Mouse (Mus musculus) C2C12 (cell line): ENCODE results near the gene Magi1. TPM values are rescaled to one million over a fixed set of nuclear protein-coding genes. Genes with fewer than 3 reads are reported as not detected.

Experiments
- H3K27me3 ChIP-seq: one replicate; pipeline ENCODE4 v1.6.1; 2011; ENCODE audit not compliant: control insufficient read depth, insufficient read depth, insufficient read length
- H3K36me3 ChIP-seq: one replicate; pipeline ENCODE4 v1.6.1; 2011; ENCODE audit not compliant: control insufficient read depth, insufficient read depth
- H3K4me3 ChIP-seq: one replicate; pipeline ENCODE4 v1.5.1; 2011; ENCODE audit warnings: mild to moderate bottlenecking, control low read depth; ENCODE audit not compliant: poor library complexity, insufficient read depth, severe bottlenecking
- H3K79me2 ChIP-seq: one replicate; pipeline ENCODE4 v1.6.1; 2011; ENCODE audit not compliant: control insufficient read depth, insufficient read depth
- H3K79me3 ChIP-seq: one replicate; pipeline ENCODE4 v1.6.1; 2011; ENCODE audit warnings: low read depth, control low read depth
- H3ac ChIP-seq: one replicate; pipeline ENCODE3; 2011; ENCODE audit warnings: low read depth; ENCODE audit not compliant: control insufficient read depth, insufficient read length
- CEBPB ChIP-seq: IDR thresholded peaks from one replicate; pipeline ENCODE4 v1.6.1; 2011; ENCODE audit warnings: low read depth, mild to moderate bottlenecking, control low read depth, moderate library complexity
- CTCF ChIP-seq: IDR thresholded peaks from one replicate; pipeline ENCODE4 v1.5.1; 2011; ENCODE audit not compliant: control insufficient read depth, insufficient read depth, insufficient read length
- FOSL1 ChIP-seq: IDR thresholded peaks from one replicate; pipeline ENCODE4 v1.8.0; 2011; ENCODE audit warnings: mild to moderate bottlenecking, low read length; ENCODE audit not compliant: poor library complexity, insufficient read depth, severe bottlenecking
- MAX ChIP-seq: IDR thresholded peaks from one replicate; pipeline ENCODE4 v1.6.1; 2011; ENCODE audit warnings: mild to moderate bottlenecking, control low read depth
- MYOD1 ChIP-seq: IDR thresholded peaks from one replicate; pipeline ENCODE4 v1.6.1; 2011; ENCODE audit warnings: low read depth; ENCODE audit not compliant: control insufficient read depth, insufficient read length
- MYOG ChIP-seq: IDR thresholded peaks from one replicate; pipeline ENCODE4 v1.6.1; 2011; ENCODE audit not compliant: control insufficient read depth, insufficient read length; ENCODE audit errors: extremely low read depth
- USF1 ChIP-seq: IDR thresholded peaks from one replicate; pipeline ENCODE4 v1.6.1; 2011; ENCODE audit warnings: low read depth, mild to moderate bottlenecking, control low read depth, moderate library complexity
- polyA plus RNA-seq: library from polyadenylated mRNA; unstranded; fragments of >200 nt; fragmentation: generic; extraction: Trizol; gene quantifications from one replicate; pipeline ENCODE4 v1.2.1, GENCODE M21; 2012; ENCODE audit warnings: missing spikeins

Magi1 gene
- polyA plus RNA-seq, 1 experiment, result 3.8 TPM

DNA sequence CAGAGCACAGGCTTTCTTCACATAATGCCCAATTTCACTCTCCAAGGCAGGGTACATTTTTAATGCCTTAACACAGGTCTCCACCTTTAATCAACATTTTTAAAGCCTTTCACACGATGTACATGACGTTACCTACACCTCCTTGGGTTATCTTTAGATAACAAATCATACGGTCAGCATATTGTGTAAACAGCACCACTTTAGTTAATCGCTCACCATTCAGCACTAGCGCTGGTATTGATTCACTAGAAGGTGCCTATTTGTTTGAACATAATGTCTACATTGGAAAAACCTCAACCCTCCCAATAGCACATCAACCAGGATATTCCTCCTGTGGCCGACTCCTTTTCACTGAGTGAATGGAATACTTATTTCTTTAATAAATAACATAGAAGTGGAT lies 455.5 kb downstream of the Magi1 start:
- Histone ChIP-seq H3ac (no peak overlapping the region), H3K79me3 (no peaks in the 10 kb centered on the region), H3K27me3 (no peaks in the 10 kb centered on the region), H3K79me2 (no peaks in the 10 kb centered on the region), H3K4me3 (no peak overlapping the region), H3K36me3 (no peaks in the 10 kb centered on the region)
- TF ChIP-seq USF1 (no peak), FOSL1 (no peak), CTCF (no peak), MAX (no peak), MYOG (no peak), CEBPB (no peak), MYOD1 (no peak)

DNA sequence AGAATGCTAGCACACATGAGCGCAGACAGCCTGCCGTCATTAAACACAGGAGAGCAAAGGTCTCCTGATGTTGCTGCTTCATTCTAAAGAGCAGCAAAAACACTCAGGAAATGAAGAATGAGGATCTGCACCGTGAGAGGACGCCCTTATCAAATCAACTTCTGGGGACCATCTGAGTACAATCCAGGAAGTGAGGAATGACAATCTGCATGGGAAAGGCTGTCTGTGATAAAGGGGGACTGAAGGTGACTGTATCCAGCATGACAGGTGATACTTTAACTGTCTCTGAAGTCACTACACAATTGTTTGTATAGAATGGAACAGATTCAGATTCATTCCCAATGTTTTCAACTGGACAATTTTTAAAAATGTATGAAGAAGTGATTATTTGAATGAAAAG lies 456.8 kb downstream of the Magi1 start:
- no peaks in the 10 kb centered on the region for H3K27me3 ChIP-seq
- H3K79me3 ChIP-seq, result no peaks in the 10 kb centered on the region
- H3K79me2 ChIP-seq, result no peaks in the 10 kb centered on the region
- H3ac ChIP-seq, result no peak overlapping the region
- TF ChIP-seq USF1, result no peak
- TF ChIP-seq FOSL1, result no peak
- no peak for TF ChIP-seq CEBPB
- no peak for TF ChIP-seq MYOD1
- no peak for TF ChIP-seq MAX
- TF ChIP-seq MYOG, result no peak
- no peak overlapping the region for H3K4me3 ChIP-seq
- no peaks in the 10 kb centered on the region for H3K36me3 ChIP-seq

DNA sequence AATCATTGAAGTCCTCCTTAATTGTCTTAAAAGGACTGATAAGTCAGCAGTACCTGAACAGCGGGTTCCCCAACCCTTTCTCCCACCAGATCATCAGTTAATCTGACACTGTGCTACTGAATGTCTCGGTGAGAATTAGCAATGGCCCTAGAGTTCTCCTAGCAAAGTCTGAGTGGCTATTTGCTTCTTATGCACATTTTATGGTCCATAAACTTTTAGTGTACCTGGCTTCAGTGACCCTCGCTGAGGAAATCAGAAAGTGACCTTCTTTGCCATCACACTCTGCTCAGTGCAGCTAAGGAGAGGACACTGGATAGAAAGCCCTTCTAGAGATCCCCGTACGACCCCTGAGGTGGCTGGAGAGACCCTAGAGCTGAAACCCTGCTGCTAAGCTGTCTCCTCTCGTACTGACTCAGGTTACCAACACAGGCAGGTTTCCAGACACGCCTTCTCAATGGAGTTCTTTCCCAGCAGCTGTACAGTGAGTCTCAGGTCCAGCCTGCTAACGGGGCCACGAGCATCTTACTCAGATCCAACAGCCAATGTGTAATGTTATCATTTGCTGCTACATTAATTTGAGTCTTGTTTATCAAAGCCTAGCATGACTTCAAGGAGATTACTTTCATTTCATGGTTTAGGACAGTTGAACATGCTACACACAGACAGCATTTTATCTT lies 461.4 kb downstream of the Magi1 start:
- Histone ChIP-seq H3K4me3 (no peak overlapping the region), H3K27me3 (no peaks in the 10 kb centered on the region), H3K79me2 (no peaks in the 10 kb centered on the region), H3K36me3 (no peaks in the 10 kb centered on the region), H3ac (no peak overlapping the region), H3K79me3 (no peaks in the 10 kb centered on the region)
- TF ChIP-seq FOSL1 (no peak), MYOD1 (no peak), CTCF (no peak), MYOG (no peak), CEBPB (no peak), USF1 (no peak), MAX (no peak)

DNA sequence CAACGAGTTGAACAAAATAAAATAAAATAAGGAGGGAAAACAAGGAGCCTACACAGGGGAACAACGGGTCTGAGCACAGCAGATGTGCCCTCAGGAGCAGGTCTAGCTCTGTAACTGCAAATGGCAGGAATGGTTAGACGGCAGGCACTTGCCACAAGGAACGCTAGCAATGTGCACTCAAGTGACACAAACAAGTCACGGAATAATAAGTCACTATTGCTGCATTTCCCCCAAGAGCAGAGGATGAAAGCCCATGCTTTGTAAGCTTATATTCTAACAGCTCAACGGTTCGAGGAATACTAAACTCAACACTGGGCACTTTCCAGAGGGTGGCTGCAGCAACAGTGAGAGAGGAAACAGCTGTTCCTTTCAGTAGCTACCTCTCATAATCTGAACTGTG lies 462.2 kb downstream of the Magi1 start:
- no peak overlapping the region for H3ac ChIP-seq
- no peaks in the 10 kb centered on the region for H3K36me3 ChIP-seq
- TF ChIP-seq CEBPB (no peak), USF1 (no peak), CTCF (no peak), MYOD1 (no peak), MAX (no peak), MYOG (no peak), FOSL1 (no peak)
- H3K4me3 ChIP-seq, result no peak overlapping the region
- H3K79me3 ChIP-seq, result no peaks in the 10 kb centered on the region
- H3K79me2 ChIP-seq, result no peaks in the 10 kb centered on the region
- no peaks in the 10 kb centered on the region for H3K27me3 ChIP-seq

DNA sequence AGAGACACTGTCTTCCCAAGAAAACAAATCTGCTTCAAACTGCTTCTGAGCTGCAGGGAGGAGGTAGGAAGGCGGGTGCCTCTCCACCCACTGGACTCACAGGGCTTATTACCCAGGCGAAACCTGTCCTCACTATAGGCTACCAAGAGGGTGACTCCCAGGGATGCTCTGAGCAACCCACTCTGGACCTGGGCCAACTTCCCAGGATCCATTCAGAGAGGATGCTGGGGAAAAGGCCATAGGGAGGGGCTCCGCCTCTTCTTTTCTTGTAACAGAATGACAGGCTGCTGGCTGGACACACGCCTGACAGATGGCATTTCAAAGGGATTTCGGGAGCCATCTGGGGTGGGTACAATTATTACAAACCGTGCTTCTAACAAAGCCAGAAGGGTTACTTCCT lies 463.8 kb downstream of the Magi1 start:
- Histone ChIP-seq H3K4me3 (no peak overlapping the region), H3K79me2 (no peaks in the 10 kb centered on the region), H3K27me3 (no peaks in the 10 kb centered on the region), H3K79me3 (no peaks in the 10 kb centered on the region), H3ac (no peak overlapping the region), H3K36me3 (no peaks in the 10 kb centered on the region)
- TF ChIP-seq MYOD1 (no peak), MYOG (no peak), MAX (no peak), CTCF (no peak)

DNA sequence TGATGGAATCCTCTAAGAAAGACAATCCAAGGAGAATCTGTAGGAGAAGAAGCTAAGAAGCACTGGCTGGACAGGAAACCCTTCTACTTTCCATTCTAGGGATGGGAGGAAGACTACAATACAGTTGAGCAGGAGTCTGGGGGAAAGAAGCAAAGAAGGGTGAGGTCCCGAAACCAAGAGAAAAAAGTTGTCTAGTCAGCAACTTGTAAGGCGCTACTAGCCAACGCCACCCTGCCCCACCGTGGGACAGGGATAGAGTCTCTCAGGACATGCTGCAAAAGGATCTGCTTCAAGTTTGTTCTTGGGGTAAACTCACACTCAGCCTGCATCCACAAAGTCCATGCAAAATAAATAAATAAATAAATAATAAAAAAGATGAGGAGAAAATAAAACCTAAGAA lies 464.4 kb downstream of the Magi1 start:
- Histone ChIP-seq H3ac (no peak overlapping the region), H3K79me3 (no peaks in the 10 kb centered on the region), H3K27me3 (no peaks in the 10 kb centered on the region), H3K4me3 (no peak overlapping the region), H3K79me2 (no peaks in the 10 kb centered on the region), H3K36me3 (no peaks in the 10 kb centered on the region)
- no peak for TF ChIP-seq FOSL1
- TF ChIP-seq USF1, result no peak
- TF ChIP-seq CEBPB, result no peak
- no peak for TF ChIP-seq CTCF
- TF ChIP-seq MYOD1, result no peak
- TF ChIP-seq MAX, result no peak
- no peak for TF ChIP-seq MYOG
